Mouse (Mus musculus) liver, embryonic 13.5 days (tissue): ENCODE data around the gene Tmem174. TPM values are rescaled to one million over a fixed set of nuclear protein-coding genes. Genes with fewer than 3 reads are reported as not detected.

Experiments used
- ATAC-seq: fragments of 200-750 bp; cut with Nextera tagmentation; 2 replicates; pipeline ENCODE4 v1.8.0; 2017; ENCODE audit warnings: low read depth, mild to moderate bottlenecking, moderate number of reproducible peaks, moderate library complexity
- DNase-seq: peaks from one replicate; pipeline ENCODE4 v3.0.0; 2022
- H3K27ac ChIP-seq: fragments of 300-500 bp; sonication (generic); 2 replicates; pipeline ENCODE4 v1.5.1; 2015; ENCODE audit warnings: moderate library complexity, mild to moderate bottlenecking, inconsistent platforms
- H3K27me3 ChIP-seq: fragments of 300-500 bp; sonication (generic); 2 replicates; pipeline ENCODE4 v1.6.1; 2015; ENCODE audit warnings: mild to moderate bottlenecking, inconsistent platforms
- H3K36me3 ChIP-seq: fragments of 300-500 bp; sonication (generic); 2 replicates; pipeline ENCODE4 v1.6.1; 2015; ENCODE audit warnings: mild to moderate bottlenecking, inconsistent platforms
- H3K4me1 ChIP-seq: fragments of 300-500 bp; sonication (generic); replicated peaks from 2 replicates; pipeline ENCODE4 v1.6.1; 2015; ENCODE audit warnings: inconsistent platforms
- H3K4me2 ChIP-seq: fragments of 300-500 bp; sonication (generic); 2 replicates; pipeline ENCODE4 v1.6.1; 2015; ENCODE audit warnings: inconsistent platforms, mild to moderate bottlenecking, moderate library complexity
- H3K4me3 ChIP-seq: fragments of 300-500 bp; sonication (generic); replicated peaks from 2 replicates; pipeline ENCODE4 v1.5.1; 2015; ENCODE audit warnings: mild to moderate bottlenecking, inconsistent platforms
- H3K9ac ChIP-seq: fragments of 300-500 bp; sonication (generic); 2 replicates; pipeline ENCODE4 v1.6.1; 2015; ENCODE audit warnings: mild to moderate bottlenecking, inconsistent platforms
- H3K9me3 ChIP-seq: fragments of 300-500 bp; sonication (generic); replicated peaks from 2 replicates; pipeline ENCODE4 v1.6.1; 2016; ENCODE audit warnings: inconsistent platforms
- WGBS: fragments of 180-500 bp; shearing (Covaris S2); methylation state at CpG from one replicate; pipeline ENCODE4 v1.1.7; 2015; ENCODE audit not compliant: insufficient replicate concordance; 5-methylcytosine and 5-hydroxymethylcytosine counted together
- polyA plus RNA-seq: library from polyadenylated mRNA; unstranded; fragments of >200 nt; fragmentation: Nextera tagmentation; extraction: Ambion mirVana; gene quantifications from 2 replicates; pipeline ENCODE4 v1.2.1, GENCODE M21; 2015

Gene Tmem174
- polyA plus RNA-seq, 1 experiment from 2014 or later = not detected

DNA sequence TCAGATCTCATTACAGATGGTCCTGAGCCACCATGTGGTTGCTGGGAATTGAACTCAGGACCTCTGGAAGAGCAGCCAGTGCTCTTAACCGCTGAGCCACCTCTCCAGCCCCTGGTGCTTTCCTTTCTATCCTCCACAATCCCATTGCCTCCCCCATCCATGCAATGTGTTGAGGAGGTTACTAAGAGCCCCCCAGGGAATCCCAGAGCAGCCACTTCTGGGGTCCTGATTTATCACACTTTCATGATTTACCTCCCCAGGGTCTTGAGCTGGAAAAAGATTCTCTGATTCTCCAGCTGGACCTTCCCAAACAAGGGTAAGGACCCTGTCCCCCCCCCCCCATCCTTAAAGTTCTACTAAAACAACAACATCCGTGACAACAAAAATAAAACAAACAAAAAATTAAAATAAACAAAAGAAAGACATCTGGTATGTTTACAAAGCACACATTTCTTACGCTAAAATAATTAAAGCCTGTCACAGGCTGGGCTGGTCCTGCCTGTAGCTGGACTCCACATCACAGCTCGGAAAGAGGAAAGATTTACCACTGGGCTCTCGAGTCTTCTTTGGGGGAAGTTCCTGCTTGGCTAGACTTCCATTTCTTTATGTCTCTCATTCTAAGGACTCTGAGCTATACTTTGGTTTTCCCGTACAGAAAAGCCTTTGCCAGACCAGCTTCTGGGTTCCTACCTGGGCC lies 46.4 kb downstream of the Tmem174 start:
- no peak overlapping the region for H3K4me3 ChIP-seq
- H3K27ac ChIP-seq = no peak overlapping the region
- H3K9ac ChIP-seq = no peak overlapping the region
- WGBS = 44% methylated on average over 6 of the region's 6 CpGs
- ATAC-seq (no peak), DNase-seq (no peak)
- no peaks in the 10 kb centered on the region for H3K36me3 ChIP-seq
- H3K4me2 ChIP-seq = no peak overlapping the region
- H3K27me3 ChIP-seq = peaks cover 43% of the 10 kb centered on the region
- no peaks in the 10 kb centered on the region for H3K9me3 ChIP-seq
- peaks cover 16% of the 10 kb centered on the region for H3K4me1 ChIP-seq

DNA sequence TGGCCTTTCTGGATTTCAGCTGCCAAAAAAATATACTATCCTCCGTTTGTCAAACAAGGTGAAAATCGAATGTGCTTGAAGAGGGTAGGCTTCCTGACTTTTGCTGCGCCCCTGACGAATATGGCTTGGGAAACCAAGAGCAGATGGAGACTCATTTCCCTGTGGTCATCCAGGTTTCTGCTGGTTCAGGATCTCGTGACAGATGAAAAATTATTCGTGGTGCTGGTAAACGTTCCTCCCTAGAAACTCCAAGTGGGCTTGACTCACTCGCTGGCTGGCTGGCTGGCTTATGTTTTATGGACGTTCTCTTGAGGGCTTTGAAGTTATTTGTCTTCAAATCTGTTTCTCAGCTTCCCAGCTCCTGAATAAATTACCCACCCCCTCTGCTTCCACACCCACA lies 47.6 kb downstream of the Tmem174 start:
- Histone ChIP-seq H3K9me3 (no peaks in the 10 kb centered on the region), H3K27me3 (peaks cover 55% of the 10 kb centered on the region), H3K27ac (no peak overlapping the region), H3K36me3 (no peaks in the 10 kb centered on the region), H3K4me3 (no peak overlapping the region), H3K9ac (no peak overlapping the region), H3K4me1 (peaks cover 13% of the 10 kb centered on the region), H3K4me2 (peak overlapping the region; percentile 61)
- ATAC-seq = no peak
- no peak for DNase-seq
- WGBS = 32% methylated on average over 9 of the region's 9 CpGs

GRCm38 (mm10) chr13:98588951-98589501 lies 48.2 kb downstream of the Tmem174 start:
- H3K9me3 ChIP-seq = no peaks in the 10 kb centered on the region
- 1% methylated on average over 35 of the region's 35 CpGs for WGBS
- peaks cover 61% of the 10 kb centered on the region for H3K27me3 ChIP-seq
- DNase-seq (peak; percentile 22), ATAC-seq (no peak)
- H3K9ac ChIP-seq = no peak overlapping the region
- H3K27ac ChIP-seq = no peak overlapping the region
- no peaks in the 10 kb centered on the region for H3K36me3 ChIP-seq
- peak overlapping the region; percentile 61 for H3K4me2 ChIP-seq
- peak overlapping the region; percentile 41 for H3K4me3 ChIP-seq
- peaks cover 13% of the 10 kb centered on the region for H3K4me1 ChIP-seq

- H3K4me1 ChIP-seq = peaks cover 13% of the 10 kb centered on the region
- WGBS = 9% methylated on average over 12 of the region's 12 CpGs
- H3K36me3 ChIP-seq = no peaks in the 10 kb centered on the region
- peaks cover 63% of the 10 kb centered on the region for H3K27me3 ChIP-seq
- H3K4me2 ChIP-seq = peak overlapping the region; percentile 61
- ATAC-seq (no peak), DNase-seq (no peak)
- H3K9me3 ChIP-seq = no peaks in the 10 kb centered on the region
- no peak overlapping the region for H3K9ac ChIP-seq
- no peak overlapping the region for H3K27ac ChIP-seq
- peak overlapping the region; percentile 41 for H3K4me3 ChIP-seq
Measured at GRCm38 (mm10) chr13:98588480-98588879, 48.7 kb downstream of the Tmem174 start.

DNA sequence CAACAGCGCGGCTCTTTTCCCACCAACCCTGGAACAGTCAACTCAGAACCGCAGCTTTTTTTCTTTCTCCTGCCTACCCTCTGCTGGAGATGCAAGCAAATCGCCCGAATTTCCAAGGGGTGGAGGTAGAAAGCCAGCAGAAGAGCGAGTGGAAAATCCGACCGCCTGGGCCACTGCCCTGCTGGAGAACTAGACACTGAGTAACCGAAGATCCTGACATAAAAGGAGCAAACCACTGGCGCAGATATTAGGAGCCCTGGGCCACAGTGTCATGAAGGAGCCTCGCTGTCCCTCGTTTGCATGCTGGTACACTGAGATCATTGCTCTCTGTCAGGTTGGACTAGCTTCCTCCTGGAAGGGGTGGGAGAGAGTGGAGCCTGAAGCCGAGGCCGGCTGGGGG lies 49.6 kb downstream of the Tmem174 start:
- Histone ChIP-seq H3K9me3 (no peaks in the 10 kb centered on the region), H3K4me2 (no peak overlapping the region), H3K27me3 (peaks cover 63% of the 10 kb centered on the region), H3K9ac (no peak overlapping the region), H3K4me1 (peaks cover 9% of the 10 kb centered on the region), H3K27ac (no peak overlapping the region), H3K36me3 (no peaks in the 10 kb centered on the region), H3K4me3 (no peak overlapping the region)
- WGBS = 5% methylated on average over 14 of the region's 14 CpGs
- DNase-seq (no peak), ATAC-seq (no peak)

DNA sequence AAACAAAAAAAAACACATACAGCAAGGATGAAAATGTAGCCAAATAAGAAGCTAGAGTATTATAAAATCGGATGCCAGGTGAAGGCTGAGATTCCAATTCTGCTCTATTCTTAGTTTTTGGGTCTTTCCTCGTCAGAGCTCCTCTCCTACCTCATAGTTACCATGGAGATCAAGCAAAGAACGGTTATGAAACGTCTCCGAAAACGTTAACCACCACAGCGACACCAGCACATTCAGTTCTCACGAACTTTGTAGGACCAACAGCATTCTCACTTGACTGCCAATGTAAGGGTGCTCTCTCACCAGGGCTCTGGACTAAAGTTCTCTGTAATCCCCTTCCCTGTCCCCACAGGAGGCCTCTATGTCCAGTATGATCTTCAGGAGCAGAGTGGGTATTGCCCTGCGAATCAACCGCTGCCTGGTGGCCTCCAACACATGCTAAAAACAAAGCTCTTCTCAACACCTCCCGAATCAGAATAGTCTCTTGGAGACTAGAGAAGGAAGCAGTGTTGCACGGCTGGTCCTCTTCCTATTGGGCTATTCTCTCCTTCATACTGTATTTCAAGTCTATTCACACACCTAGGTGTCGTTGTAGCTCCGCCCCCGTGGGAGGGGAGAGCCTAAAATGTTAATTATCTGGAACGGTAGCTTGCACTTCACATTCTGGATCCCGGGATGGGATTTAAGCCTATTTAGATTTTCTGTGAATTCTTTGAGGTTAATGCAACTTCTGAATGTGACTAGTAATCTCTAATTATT lies 50.2 kb downstream of the Tmem174 start:
- Histone ChIP-seq H3K9ac (no peak overlapping the region), H3K4me2 (no peak overlapping the region), H3K36me3 (no peaks in the 10 kb centered on the region), H3K4me3 (no peak overlapping the region), H3K27me3 (peaks cover 63% of the 10 kb centered on the region), H3K9me3 (no peaks in the 10 kb centered on the region), H3K27ac (no peak overlapping the region), H3K4me1 (peaks cover 9% of the 10 kb centered on the region)
- no peak for DNase-seq
- 26% methylated on average over 17 of the region's 17 CpGs for WGBS
- ATAC-seq = no peak

Other genes starting within 250 kb of the Tmem174 start
- gene Gm10320, start 145.4 kb downstream of the Tmem174 start, polyA plus RNA-seq = 0.76 and 1.5 TPM in 2 replicates
- not detected in 2 replicates for gene Tmem171, start 57.4 kb upstream of the Tmem174 start, polyA plus RNA-seq
- gene Fcho2, start 178.0 kb upstream of the Tmem174 start, polyA plus RNA-seq = 20.6 and 28.5 TPM in 2 replicates